Mouse (Mus musculus) urinary bladder, adult 18-20 months (tissue): Measurements from ENCODE around the gene Tdp2.

Source experiments
- DNase-seq, 2 experiments: peaks; one replicate each; pipeline ENCODE4 v3.0.0; 2022; ENCODE audit warnings: low spot score in 2 of 2, mixed read lengths in 2 of 2

Tdp2 gene

DNA sequence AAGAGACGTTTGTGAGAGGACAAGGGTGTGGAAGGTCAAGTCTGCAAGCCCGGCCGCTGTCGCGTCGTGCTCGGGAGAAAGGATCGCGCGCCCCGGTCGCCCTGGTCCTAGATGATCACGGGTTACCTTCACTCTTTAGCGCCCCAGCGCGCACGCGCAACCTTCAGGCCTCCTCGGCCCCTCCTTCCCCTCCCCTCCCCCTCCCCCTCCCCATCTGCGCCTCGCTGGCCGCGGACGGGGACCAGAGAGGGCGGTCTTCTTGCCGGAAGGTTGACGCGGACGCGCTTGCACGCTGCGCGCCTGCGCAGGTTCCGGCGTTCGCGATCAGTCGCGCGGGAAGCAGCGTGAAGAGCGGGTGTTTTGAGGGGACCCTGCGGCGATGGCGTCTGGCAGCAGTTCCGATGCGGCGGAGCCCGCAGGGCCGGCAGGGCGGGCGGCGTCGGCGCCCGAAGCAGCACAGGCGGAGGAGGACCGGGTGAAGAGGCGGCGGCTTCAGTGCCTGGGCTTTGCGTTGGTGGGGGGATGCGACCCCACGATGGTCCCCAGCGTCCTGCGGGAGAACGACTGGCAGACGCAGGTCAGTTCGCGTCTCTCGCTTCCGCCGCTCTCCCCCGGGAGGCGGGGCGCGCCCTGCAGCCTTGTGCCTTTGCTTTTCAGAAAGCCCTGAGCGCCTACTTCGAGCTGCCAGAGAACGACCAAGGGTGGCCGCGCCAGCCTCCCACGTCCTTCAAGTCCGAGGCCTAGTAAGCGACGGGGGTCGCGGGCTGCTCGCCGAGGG, at the start of gene Tdp2, which contains the start of gene Acot13:
Tdp2 (plus strand) TSS at position 327 of the 778 bp plus-strand sequence.
Acot13 (minus strand) TSS at position 188 of the 778 bp plus-strand sequence.
- DNase-seq = peak; percentile 79 to 90

DNA sequence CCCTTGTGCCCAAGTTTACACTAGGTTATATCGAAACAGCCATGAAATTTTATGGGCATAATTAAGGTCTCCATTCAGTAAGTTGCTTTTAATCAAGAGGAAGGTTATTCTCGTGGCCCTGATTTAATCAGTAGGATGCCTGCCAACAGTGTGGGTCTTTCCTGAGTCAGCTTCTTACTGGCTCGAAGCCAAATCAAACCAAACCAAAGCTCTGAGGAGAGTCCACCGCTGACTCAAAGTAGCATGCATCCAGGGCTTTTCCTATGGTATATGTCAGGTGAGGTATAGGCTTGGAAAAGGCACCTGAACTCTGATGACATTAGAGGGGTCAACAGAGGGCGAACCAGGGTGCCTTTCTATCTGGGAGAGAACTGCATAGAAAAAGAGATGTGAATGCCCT, 49.6 kb upstream of the Tdp2 start:
- DNase-seq = peak in 1 of 2 experiments; percentile 15

DNA sequence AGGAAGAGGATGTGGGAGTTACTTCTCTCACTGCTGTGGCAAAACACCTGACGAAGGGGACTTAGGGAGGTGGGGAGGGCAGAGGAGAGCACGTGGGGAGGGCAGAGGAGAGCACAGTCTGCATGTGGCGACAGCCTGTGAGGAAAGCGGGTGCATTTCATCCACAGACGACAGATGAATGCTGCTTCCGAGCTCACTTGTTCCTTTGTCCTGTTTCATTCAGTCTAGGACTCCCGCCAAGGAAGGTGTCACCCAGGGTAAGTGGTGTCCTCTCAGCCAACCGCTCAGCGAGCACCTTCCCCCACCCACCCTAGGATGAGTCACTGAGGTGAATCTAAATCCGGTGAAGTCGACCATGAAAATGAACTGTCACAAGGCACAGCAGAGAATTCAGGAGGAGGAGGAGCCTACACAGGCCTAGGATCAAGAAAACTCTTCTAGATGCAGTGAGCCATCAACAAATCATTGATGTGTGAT, 45.4 kb upstream of the Tdp2 start:
- DNase-seq = no peak

DNA sequence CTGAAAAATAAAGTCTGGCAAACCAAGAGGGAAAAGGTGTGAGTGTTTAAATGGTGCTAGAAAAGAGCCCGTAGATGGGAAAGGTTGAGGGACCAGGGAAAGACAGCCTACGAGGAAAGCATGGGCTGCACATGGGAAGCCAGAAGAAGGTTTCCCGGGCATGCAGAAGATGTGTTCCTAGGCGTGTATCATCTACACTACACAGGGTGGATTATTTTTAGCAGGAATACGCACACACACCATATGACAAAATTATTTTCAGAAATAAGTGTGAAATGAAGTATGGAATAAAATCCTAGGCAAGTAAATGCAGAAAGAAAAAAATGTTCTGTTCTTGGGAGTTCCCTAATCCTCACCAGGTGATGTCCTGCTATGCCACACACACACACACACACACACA, 44.0 kb upstream of the Tdp2 start:
- no peak for DNase-seq

DNA sequence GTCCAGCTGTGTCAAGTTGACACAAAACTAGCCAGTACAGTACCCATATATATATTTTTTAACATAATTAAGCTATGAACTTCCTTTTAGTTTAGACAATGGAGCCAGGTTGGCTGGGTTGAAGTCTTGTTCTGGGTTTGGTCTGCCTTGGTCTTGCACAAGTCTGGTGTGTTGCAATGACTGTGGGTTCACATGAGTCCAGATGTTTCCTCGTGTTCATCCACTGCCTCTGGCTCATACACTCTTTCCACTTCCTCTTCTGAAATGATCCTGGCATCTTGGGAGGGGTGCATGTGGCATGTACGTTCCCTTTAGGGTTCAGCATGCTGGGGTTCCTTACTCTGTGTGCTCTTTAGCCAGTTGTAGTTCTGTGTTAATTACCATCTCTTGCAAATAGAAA, 40.1 kb upstream of the Tdp2 start:
- no peak for DNase-seq

DNA sequence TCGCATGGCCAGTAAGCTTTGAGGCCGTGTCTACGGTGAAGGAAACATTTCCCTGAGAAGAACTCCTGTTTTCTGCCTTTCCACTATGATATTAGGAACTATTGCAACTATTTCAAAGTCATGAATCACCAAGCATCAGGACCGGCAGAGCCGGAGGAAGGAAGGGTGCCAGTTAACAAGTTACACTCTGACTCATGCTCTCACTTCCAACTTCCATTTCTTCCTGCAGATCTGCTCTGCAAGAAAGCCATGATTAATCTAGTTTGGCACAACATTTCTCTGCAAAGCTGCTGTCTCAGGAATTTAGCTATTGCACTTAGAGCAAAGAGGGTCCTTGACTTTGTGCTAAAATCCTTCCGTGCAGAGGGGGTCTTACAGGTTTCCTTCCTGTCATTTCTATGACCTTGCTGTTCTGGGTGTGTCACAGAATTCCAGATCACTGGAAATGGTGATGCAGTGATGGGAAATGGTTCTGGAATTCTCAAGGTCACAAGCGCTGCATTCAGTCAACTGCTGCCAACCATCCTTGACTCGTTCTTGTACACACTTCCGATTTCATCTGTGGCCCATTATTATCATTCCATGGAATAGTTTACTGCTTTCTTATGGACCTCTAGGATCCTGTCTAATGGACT, 39.0 kb upstream of the Tdp2 start:
- DNase-seq = no peak

DNA sequence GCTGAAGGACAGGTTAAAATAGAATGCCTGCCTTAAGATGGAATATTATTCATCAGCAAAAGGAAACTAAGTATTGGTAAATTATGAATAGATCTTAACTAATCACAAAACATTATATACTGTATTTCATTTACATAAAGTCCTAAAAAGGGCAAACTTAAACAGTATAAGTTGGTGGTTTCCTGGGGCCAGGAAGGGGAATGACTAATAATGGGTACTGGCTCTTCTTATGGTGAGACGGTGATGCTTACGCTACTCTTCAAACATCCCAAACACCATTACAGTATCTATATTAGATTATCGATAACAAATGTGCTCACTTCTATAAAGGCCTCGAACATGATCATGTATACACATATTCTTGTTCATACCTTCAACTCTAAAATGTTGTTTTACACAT, 32.8 kb upstream of the Tdp2 start:
- no peak for DNase-seq

DNA sequence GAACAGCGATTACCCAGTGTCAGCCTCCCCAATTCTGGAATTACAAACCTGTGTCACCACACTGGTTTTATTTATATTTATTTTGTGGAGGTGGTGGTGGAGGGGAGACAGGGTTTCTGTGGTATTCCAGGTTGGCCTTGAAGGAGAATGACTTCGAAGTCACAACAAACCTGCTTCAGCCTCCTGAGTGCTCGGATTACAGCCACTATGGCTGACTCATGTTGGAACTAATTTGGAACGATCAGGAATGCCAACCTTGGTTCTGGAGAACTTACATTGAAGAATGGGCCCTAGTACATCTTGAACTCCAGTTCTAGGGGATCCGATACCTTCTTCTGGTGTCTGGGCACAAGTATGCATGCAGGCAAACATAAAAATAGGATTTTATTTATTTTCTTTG, 32.1 kb upstream of the Tdp2 start:
- no peak for DNase-seq

DNA sequence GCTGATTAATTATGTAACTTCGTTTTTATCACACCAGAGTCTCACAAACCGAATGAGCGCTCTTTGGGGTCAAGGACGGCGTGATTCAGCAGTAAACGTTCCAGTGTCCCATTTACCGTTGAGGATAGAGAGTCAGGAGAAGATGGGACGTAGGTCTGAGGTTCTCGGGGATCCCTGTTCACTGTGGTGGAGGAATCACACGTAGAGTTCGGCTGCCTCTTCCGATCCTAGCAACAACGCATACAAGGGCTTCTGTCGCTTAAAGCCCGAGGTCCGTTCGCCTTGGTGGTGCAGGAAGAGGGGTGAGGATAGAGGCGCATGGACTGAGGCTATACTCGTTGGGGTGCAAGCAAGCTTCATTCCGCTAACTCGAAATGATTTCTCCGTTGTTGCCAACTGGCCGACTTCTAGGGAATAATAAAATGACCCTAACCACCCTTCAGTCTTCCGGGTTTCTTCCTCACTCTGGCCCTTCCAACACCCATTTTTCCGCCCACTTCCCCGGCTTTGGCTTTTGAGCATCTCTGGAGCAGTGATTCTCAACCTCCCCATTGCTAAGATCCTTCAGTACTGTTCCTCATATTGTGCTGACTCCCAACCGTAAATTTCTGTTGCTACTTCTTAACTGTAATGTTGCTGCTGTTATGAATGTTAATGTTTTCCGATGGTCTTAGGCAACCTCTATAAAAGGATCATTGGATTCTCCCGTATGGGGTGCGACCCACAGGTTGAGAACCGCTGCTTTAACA, 31.4 kb upstream of the Tdp2 start:
- DNase-seq = peak; percentile 21 to 49

DNA sequence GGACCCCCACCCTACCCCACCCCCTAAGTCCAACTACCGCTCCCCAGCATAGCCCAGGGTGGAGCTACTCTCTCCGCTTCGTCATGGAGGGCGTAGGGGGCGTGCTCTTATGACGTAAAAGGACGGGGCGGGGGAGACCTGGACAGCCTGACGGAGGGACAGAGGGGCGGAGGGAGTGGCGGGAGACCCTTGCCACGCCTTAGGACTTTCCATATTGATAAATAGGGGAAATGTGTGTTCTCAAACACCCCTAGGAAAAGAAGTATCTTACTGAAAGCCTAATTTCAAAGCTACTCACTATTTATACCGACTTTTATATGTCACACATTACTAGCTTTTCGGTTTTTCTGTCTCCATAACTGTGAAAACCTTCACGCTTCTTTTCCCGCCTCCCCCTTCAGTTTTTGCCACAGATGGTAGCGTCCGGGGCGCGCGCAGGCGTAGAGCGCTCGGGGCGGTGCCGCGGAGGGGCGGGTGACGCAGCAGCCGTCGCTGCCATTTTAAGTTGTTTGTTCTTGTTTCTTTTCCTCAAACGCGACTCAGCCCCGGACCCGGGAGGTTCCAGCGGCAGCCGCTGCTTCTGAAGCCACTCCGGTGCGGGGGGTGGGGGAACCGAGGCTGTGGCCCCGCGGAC, 30.7 kb upstream of the Tdp2 start:
- DNase-seq = peak; percentile 94 to 97

DNA sequence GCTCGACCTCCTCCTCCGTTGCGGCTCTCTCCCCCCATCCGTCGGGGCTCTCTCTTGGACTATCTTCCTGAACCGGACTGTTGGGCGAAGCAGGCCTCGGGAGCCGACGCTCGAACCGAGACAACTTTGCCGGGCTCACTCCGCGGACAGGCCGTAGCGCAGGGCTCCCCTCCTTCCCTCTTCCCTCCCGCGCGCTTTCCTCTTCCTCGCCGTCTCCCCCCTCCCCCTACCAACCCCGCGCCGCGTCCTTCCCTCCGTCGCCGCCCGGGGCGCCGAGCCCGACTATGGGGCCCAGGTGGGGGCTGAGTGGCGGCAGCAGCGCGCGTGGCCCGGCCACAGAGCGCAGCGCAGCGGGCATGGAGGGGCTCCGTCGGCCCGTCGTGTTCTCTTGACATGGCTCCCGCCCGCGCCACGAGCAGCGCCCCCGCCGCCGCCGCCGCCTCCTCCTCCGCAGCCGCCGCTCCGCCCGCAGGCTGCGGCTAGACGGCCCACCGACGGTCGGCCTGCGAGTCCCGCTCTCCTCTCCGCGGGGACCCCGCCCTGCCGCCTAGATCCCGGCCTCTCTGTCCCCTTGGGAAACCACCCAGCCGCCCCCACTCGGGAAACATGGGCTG, 30.1 kb upstream of the Tdp2 start, which contains the start of gene BC005537:
BC005537 (plus strand) TSS at position 350 of the 614 bp plus-strand sequence.
- DNase-seq = peak; percentile 24 to 31

DNA sequence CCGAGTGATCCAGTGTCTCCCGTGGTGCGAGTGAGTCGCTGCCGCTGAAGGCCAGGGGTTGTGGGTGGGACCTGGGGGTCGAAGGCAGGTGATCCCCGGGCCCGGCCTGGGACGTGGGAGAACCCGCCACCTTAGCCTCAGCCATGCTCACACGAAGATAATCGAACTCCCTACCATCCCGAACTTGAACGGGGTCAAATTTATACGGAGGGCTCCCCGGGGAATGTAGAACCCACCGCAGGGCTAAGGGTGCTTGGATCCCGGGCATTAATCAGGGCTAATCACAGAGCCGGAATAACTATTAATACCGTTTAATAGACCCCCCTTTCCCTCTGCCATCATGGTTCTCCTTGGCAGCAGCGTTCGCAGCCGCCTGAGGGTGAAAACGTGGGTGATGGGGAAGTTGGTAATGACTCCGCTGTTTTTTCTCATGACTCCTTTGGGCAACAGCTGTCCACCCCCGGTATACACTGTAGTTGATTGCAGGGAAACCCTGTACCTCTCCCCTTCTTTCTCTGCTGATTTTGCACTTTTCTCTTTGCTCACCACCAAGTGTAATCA, 29.3 kb upstream of the Tdp2 start:
- DNase-seq = peak; percentile 17 to 33

DNA sequence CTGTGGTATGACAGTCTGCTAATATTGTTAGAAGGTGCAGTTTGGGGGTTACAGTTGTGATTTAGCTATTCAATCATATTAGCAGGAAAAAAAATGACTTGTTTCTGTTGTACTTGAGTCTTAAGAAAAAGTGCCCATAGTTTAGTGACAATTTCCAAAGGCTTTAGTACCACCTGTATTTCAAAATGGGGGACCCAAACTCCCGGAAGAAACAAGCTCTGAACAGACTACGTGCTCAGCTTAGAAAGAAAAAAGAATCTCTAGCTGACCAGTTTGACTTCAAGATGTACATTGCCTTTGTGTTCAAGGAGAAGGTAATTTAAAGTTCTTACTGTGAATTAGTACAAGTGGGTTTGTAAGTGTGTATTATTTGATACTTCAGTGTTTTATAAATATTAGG, 28.3 kb upstream of the Tdp2 start:
- DNase-seq = no peak

DNA sequence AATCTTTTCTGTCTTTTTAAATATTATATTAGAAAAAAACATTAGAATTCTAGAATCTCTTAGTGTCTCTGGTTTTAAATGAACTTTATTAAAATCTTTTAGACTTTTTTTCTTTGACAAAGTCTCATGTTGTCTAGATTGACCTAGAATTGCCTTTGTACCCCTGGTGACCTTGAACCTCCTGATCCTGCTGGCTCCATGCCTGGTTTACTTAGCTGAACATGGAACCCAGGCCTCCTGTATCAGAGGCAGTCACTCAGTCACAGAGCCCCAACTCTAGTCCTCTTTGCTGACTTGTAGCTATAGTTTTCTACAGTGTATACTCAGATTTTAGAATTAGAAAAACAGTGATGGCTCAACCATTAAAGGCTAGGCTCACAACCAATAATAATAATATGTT, 25.4 kb upstream of the Tdp2 start:
- no peak for DNase-seq

DNA sequence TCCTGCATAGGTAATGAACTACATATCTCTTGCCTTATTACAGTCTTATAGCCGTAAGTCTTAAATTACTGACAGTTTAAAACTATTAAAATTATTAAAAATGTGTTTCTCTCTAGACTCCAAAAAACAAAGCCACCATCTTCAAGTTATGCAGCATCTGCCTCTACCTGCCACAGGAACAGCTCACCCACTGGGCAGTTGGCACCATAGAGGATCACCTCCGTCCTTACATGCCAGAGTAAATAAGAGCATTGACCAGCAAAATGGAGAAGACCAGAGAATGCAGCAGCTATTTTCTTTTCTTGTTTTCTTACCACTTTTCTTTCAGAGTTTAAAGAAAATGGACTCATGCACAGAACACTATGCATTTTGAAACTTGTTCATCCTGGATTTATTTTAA, 19.0 kb upstream of the Tdp2 start:
- DNase-seq = no peak

DNA sequence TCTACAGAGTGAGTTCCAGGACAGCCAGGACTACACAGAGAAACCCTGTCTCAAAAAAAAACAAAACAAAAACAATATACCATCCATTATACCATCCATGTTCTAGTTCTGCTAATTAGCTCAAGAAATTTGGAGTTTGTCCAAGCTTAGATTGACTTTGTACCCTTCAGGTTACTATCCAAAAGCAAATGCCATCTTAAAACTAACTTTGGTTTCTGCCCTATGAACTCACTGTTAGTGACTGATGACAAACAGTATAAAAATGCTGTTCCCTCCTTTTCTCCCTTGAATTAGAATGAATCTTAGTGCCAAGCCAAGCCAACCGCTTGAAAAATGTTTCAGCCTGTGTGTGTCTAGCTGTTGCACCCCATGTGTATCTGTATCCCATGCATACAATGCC, 16.9 kb upstream of the Tdp2 start:
- no peak for DNase-seq

DNA sequence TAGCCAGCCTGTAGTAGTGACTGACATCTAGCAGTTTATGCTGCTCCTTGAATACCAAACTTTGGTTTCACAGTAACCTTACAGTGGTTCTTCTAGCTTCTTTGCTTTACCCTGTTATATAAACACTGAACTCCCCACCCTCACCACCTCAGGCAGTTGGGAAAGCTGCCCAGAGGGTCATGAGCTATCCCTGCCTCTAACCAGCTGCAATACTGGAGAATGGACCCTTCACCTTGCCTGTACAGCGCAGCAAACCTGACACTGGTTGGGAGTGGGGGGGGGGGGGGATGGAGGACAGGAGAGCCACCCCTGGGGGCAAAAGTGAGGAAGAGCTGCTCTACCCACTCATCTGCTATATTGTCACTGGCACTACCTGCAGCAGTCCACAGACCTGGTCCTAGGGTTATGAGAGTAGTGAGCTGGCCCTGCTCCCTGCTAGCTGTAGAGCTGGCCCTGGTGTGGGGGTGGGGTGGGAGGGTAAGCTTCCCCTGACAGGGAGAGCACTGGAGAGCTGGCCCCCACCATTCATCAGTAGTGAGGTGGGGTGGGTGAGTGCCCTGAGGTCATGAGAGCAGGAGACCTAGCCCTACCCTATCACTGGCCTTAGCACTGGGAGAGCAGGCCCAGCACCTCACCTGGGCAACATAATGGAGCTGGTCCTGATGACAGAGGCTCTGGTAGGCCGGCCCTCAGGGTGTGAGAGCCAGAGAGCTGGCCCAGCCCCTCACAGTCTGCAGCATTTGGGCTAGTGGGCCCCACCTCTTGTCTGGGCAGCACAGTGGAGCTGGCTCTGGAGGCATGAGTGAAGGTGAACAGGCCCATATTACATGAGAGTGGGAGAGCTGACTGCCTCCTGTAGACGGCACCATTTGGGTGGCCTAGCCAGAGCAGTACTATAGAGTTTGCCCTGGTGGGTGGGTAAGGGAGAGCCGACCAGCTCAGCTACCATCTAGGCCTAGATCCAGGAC, 15.1 kb upstream of the Tdp2 start:
- DNase-seq = no peak

DNA sequence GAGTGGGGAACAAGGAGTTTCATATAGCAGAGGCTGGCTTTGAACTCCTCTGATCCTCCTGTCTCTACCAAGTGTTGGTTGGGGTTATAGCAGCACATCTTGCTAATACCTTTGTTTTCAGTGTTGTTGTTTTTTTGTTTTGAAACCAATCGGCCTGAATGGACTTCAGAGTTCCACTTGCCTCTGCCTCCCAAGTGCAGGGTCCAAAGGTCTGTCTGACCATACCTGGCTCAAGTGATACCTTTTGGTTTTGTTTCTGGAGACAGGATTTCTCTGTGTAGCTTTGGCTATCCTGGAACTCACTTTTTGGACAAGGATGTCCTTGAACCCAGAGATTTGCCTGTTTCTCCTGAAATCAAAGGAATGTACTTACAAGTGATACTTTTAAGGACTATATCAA, 11.5 kb upstream of the Tdp2 start:
- no peak for DNase-seq

DNA sequence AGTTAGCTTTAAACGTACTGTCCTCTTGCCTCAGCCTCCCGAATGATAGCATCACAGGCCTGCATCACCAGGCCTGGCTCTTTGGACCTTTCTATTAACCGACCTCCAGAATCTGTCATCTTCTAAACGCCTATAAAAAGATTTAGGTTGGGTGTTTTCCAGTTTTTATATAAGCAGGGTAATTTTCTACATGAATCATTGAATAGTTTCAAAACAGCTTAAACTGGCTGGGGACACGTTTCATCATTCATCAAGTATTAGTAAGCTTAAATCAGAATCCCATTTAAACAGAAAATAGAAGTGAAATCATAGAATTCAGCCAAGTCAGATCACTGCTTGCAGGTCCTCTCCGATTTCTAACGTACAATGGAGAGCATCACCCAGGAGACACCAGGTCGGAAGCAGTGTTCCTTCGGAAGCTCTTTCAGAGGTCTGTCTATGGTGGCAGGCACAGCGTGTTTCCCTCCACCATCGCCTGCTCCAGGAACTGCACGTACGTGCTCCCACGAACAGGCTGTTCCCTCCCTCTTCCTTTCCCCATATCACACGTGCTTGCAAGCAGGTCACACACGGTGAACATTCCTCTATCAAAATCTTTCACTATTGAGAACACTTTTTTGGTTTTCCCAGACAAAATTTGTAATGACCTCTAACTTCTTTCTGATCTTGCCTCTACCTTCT, 8.7 kb upstream of the Tdp2 start:
- DNase-seq = no peak
